Mouse (Mus musculus): ENCODE data around the gene Gm39115. TPM values are rescaled to one million over a fixed set of nuclear protein-coding genes. Genes with fewer than 3 reads are reported as not detected.
"Not testable (repeated sequence)": the region's sequence is repeated elsewhere in the genome, so short reads cannot be mapped to it uniquely, and the experiment has no call there.

Gm39115 gene
- total RNA-seq (2014; rRNA removed) = not detected in 2 replicates
- not detected in 2 replicates for polyA plus RNA-seq (2012; rRNA removed)

- H3K27ac ChIP-seq (replicated peaks; ENCODE audit: insufficient read depth, low read depth, low read length); DNase-seq (ENCODE audit: extremely low read depth, low read depth, low spot score); H3K4me3 ChIP-seq (ENCODE audit: insufficient read depth, low read depth, low read length); H3K27me3 ChIP-seq (ENCODE audit: control insufficient read depth, insufficient read depth, low read length); H3K36me3 ChIP-seq (ENCODE audit: control insufficient read depth, insufficient read depth, low read length); H3K79me2 ChIP-seq (ENCODE audit: control insufficient read depth, insufficient read depth, low read length); H3K9ac ChIP-seq (ENCODE audit: low read depth, low read length); H3K4me1 ChIP-seq (ENCODE audit: control insufficient read depth, insufficient read depth, low read length): not testable (repeated sequence)
- WGBS = 55% methylated on average over 2 of the region's 2 CpGs
These were observed at the start of gene Gm39115 for GRCm38 (mm10) chr7:142135934-142136333. Gene Gm39115 (minus strand): TSS chr7:142136034.

- no peaks in the 10 kb centered on the region for H3K79me2 ChIP-seq (ENCODE audit: control insufficient read depth, insufficient read depth, low read length)
- TF ChIP-seq CTCF (IDR thresholded peaks at IDR 0.05; ENCODE audit: low read depth, low read length) (no peak), POLR2A (IDR thresholded peaks at IDR 0.05; ENCODE audit: extremely low read depth, insufficient read depth, low read length) (no peak)
- no peak for DNase-seq (ENCODE audit: extremely low read depth, low read depth, low spot score)
- no peaks in the 10 kb centered on the region for H3K36me3 ChIP-seq (ENCODE audit: control insufficient read depth, insufficient read depth, low read length)
- H3K9ac ChIP-seq (ENCODE audit: low read depth, low read length) = no peak overlapping the region
- H3K27me3 ChIP-seq (ENCODE audit: control insufficient read depth, insufficient read depth, low read length) = no peaks in the 10 kb centered on the region
- no peak overlapping the region for H3K4me3 ChIP-seq (ENCODE audit: insufficient read depth, low read depth, low read length)
- no peaks in the 10 kb centered on the region for H3K4me1 ChIP-seq (ENCODE audit: control insufficient read depth, insufficient read depth, low read length)
- 38% methylated on average over 1 of the region's 1 CpGs for WGBS
- no peak overlapping the region for H3K27ac ChIP-seq (replicated peaks; ENCODE audit: insufficient read depth, low read depth, low read length)
These were observed 45.2 kb upstream of the Gm39115 start for GRCm38 (mm10) chr7:142181021-142181420.

- H3K4me3 ChIP-seq (ENCODE audit: insufficient read depth, low read depth, low read length) = no peak overlapping the region
- no peak overlapping the region for H3K9ac ChIP-seq (ENCODE audit: low read depth, low read length)
- DNase-seq (ENCODE audit: extremely low read depth, low read depth, low spot score) = no peak
- no peaks in the 10 kb centered on the region for H3K79me2 ChIP-seq (ENCODE audit: control insufficient read depth, insufficient read depth, low read length)
- no peaks in the 10 kb centered on the region for H3K27me3 ChIP-seq (ENCODE audit: control insufficient read depth, insufficient read depth, low read length)
- H3K36me3 ChIP-seq (ENCODE audit: control insufficient read depth, insufficient read depth, low read length) = no peaks in the 10 kb centered on the region
- no peak overlapping the region for H3K27ac ChIP-seq (replicated peaks; ENCODE audit: insufficient read depth, low read depth, low read length)
- 69% methylated on average over 1 of the region's 1 CpGs for WGBS
- TF ChIP-seq CTCF (IDR thresholded peaks at IDR 0.05; ENCODE audit: low read depth, low read length) (no peak), POLR2A (IDR thresholded peaks at IDR 0.05; ENCODE audit: extremely low read depth, insufficient read depth, low read length) (no peak)
- no peaks in the 10 kb centered on the region for H3K4me1 ChIP-seq (ENCODE audit: control insufficient read depth, insufficient read depth, low read length)
These were observed 42.9 kb upstream of the Gm39115 start for GRCm38 (mm10) chr7:142178685-142179084.

GRCm38 (mm10) chr7:142175905-142176304 lies 40.1 kb upstream of the Gm39115 start, which contains the start of gene Krtap5-2:
Gene Krtap5-2 (minus strand): TSS chr7:142176005.
- H3K79me2 ChIP-seq (ENCODE audit: control insufficient read depth, insufficient read depth, low read length); DNase-seq (ENCODE audit: extremely low read depth, low read depth, low spot score); H3K36me3 ChIP-seq (ENCODE audit: control insufficient read depth, insufficient read depth, low read length); H3K9ac ChIP-seq (ENCODE audit: low read depth, low read length); H3K27me3 ChIP-seq (ENCODE audit: control insufficient read depth, insufficient read depth, low read length); H3K27ac ChIP-seq (replicated peaks; ENCODE audit: insufficient read depth, low read depth, low read length); H3K4me3 ChIP-seq (ENCODE audit: insufficient read depth, low read depth, low read length); H3K4me1 ChIP-seq (ENCODE audit: control insufficient read depth, insufficient read depth, low read length): not testable (repeated sequence)

- no peak for TF ChIP-seq POLR2A (IDR thresholded peaks at IDR 0.05; ENCODE audit: extremely low read depth, insufficient read depth, low read length)
- TF ChIP-seq CTCF (IDR thresholded peaks at IDR 0.05; ENCODE audit: low read depth, low read length) = no peak
- peak; percentile 24 for DNase-seq (ENCODE audit: extremely low read depth, low read depth, low spot score)
- no peaks in the 10 kb centered on the region for H3K4me1 ChIP-seq (ENCODE audit: control insufficient read depth, insufficient read depth, low read length)
- 50% methylated on average over 3 of the region's 3 CpGs for WGBS
- H3K4me3 ChIP-seq (ENCODE audit: insufficient read depth, low read depth, low read length) = no peak overlapping the region
- H3K36me3 ChIP-seq (ENCODE audit: control insufficient read depth, insufficient read depth, low read length) = no peaks in the 10 kb centered on the region
- H3K79me2 ChIP-seq (ENCODE audit: control insufficient read depth, insufficient read depth, low read length) = no peaks in the 10 kb centered on the region
- no peak overlapping the region for H3K27ac ChIP-seq (replicated peaks; ENCODE audit: insufficient read depth, low read depth, low read length)
- no peaks in the 10 kb centered on the region for H3K27me3 ChIP-seq (ENCODE audit: control insufficient read depth, insufficient read depth, low read length)
- H3K9ac ChIP-seq (ENCODE audit: low read depth, low read length) = no peak overlapping the region
These were observed 34.0 kb upstream of the Gm39115 start for GRCm38 (mm10) chr7:142169836-142170235.

- H3K79me2 ChIP-seq (ENCODE audit: control insufficient read depth, insufficient read depth, low read length) = not testable (repeated sequence)
These were observed 29.8 kb upstream of the Gm39115 start, which contains the start of gene Gm4553 for GRCm38 (mm10) chr7:142165639-142166038. Gene Gm4553 (minus strand): TSS chr7:142165739.

More at GRCm38 (mm10) chr7:142165639-142166038, 29.8 kb upstream of the Gm39115 start, which contains the start of gene Gm4553:
- not testable (repeated sequence) for H3K27ac ChIP-seq (replicated peaks; ENCODE audit: insufficient read depth, low read depth, low read length); H3K4me1 ChIP-seq (ENCODE audit: control insufficient read depth, insufficient read depth, low read length); H3K9ac ChIP-seq (ENCODE audit: low read depth, low read length); H3K36me3 ChIP-seq (ENCODE audit: control insufficient read depth, insufficient read depth, low read length); H3K4me3 ChIP-seq (ENCODE audit: insufficient read depth, low read depth, low read length); DNase-seq (ENCODE audit: extremely low read depth, low read depth, low spot score); H3K27me3 ChIP-seq (ENCODE audit: control insufficient read depth, insufficient read depth, low read length)

All from liver, adult 2 months (tissue).